Mouse (Mus musculus) ovary, postnatal 14 days (tissue): ENCODE data around the gene Nek6.

Experiments
- DNase-seq: peaks from one replicate; pipeline ENCODE4 v3.0.0; 2022; ENCODE audit warnings: low spot score

Nek6 gene

GRCm38 (mm10) chr2:38509004-38509719 lies 2.3 kb upstream of the Nek6 start:
- no peak for DNase-seq

- DNase-seq: no peak
These were observed 1.3 kb upstream of the Nek6 start for GRCm38 (mm10) chr2:38510120-38510519.

- peak; percentile 42 for DNase-seq
These were observed 1.1 kb downstream of the Nek6 start for GRCm38 (mm10) chr2:38512308-38513182.

- DNase-seq: no peak
These were observed 1.7 kb downstream of the Nek6 start for GRCm38 (mm10) chr2:38513183-38513529.

- no peak for DNase-seq
These were observed 3.0 kb downstream of the Nek6 start for GRCm38 (mm10) chr2:38514411-38514810.

- no peak for DNase-seq
These were observed 4.0 kb downstream of the Nek6 start for GRCm38 (mm10) chr2:38515446-38515845.

- DNase-seq: no peak
These were observed 5.0 kb downstream of the Nek6 start for GRCm38 (mm10) chr2:38516471-38516870.

GRCm38 (mm10) chr2:38517045-38517444 lies 5.6 kb downstream of the Nek6 start:
- DNase-seq: no peak

GRCm38 (mm10) chr2:38518719-38519118 lies 7.3 kb downstream of the Nek6 start:
- no peak for DNase-seq

- DNase-seq: no peak
These were observed 8.5 kb downstream of the Nek6 start for GRCm38 (mm10) chr2:38519934-38520333.

GRCm38 (mm10) chr2:38521618-38522017 lies 10.2 kb downstream of the Nek6 start:
- DNase-seq: no peak

GRCm38 (mm10) chr2:38522354-38522753 lies 10.9 kb downstream of the Nek6 start:
- no peak for DNase-seq

GRCm38 (mm10) chr2:38523781-38524445 lies 12.5 kb downstream of the Nek6 start:
- DNase-seq: no peak

- no peak for DNase-seq
These were observed 13.6 kb downstream of the Nek6 start for GRCm38 (mm10) chr2:38525034-38525433.

- DNase-seq: no peak
These were observed 18.2 kb downstream of the Nek6 start for GRCm38 (mm10) chr2:38529582-38530152.

GRCm38 (mm10) chr2:38530955-38531381 lies 19.5 kb downstream of the Nek6 start:
- DNase-seq: no peak

GRCm38 (mm10) chr2:38533322-38533721 lies 21.9 kb downstream of the Nek6 start:
- no peak for DNase-seq

GRCm38 (mm10) chr2:38533767-38534166 lies 22.3 kb downstream of the Nek6 start:
- DNase-seq: no peak

GRCm38 (mm10) chr2:38534241-38534940 lies 22.9 kb downstream of the Nek6 start:
- DNase-seq: no peak

- DNase-seq: no peak
These were observed 23.6 kb downstream of the Nek6 start for GRCm38 (mm10) chr2:38535051-38535450.

GRCm38 (mm10) chr2:38535521-38536220 lies 24.2 kb downstream of the Nek6 start:
- DNase-seq: no peak
